Mouse (Mus musculus): ENCODE measurements around the gene Ccdc183.

Gene Ccdc183

DNA sequence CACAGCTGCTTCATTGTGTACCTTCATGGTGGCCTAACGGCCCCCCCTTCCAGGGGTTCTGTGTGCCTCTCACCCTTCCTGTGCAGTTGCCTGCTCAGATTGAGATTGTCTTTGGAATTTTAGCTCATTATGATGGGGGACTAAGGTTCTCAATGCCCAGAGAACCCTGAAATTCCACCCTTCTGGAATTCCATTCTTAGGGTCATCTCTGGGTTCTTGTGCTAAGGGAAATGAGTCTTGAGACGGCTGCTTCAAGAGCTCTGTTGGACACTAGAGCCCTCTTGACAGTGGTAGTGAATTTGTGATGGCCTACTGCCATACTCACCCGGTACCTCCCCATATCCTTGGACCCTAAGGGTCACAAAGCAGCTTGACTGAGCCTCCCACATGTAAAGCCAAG lies at the start of gene Ccdc183:
Gene Ccdc183, minus strand, starts transcription at position 101 of the 400 bp plus-strand sequence.
- DNase-seq (ENCODE audit: low spot score in 2 of 2) = no peak

GRCm38 (mm10) chr2:25666516-25666915 lies 49.0 kb upstream of the Ccdc183 start:
- DNase-seq (ENCODE audit: low spot score in 2 of 2) = no peak

DNA sequence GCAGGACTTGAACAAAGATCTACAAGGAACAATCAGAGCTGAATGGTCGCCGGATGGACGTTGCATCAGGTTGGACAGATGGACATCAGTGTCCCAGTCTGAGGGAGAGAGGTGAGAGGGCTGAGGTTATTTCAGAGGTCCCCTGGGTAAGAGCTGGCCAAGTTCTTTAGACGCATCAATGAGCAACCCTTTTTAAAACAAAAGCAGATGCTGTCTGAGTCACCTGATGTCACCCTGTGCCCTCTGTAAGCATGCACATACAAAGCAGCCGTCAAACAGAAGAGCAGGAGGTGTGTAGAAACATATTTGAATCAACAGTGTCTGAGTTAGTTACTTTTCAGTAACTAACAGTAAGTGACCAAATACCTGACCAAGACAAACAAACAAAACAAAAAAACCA lies 46.6 kb upstream of the Ccdc183 start:
- no peak for DNase-seq (ENCODE audit: low spot score in 2 of 2)

GRCm38 (mm10) chr2:25663511-25663910 lies 46.0 kb upstream of the Ccdc183 start:
- DNase-seq (ENCODE audit: low spot score in 2 of 2) = peak; percentile 35 to 56

DNA sequence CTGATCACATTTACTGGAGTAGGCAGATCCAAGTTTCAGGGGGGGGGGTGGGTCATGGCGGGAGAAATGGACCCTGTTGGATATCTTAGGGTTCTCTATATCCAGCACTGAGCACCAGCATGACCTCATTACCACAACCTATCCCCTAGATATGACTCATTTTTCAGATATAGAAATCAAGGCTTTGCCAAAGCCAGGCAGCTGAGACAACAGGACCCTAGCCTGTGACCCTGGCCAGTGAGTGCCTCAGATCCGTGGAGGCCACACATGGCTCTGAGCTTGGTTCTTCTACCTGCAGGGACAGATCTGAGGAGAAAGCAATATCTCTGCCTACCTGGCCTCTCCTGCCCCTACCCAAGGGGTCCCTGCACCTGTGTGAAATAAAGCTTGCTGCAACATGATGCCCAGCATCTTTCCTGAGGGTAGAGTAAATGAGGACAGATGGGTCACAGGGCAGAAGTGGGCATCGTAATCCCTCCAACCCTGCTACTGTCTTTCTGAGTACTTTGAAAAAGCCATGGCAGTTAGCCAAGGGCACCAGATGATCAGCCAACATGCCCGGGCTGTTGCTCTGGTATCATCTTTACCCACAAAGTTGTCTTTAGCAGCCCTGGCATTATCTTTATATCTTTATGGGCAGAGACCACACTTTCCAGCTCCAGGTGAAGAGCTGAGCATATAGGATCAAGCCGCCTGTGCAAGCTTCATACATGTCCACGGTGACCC lies 43.9 kb upstream of the Ccdc183 start:
- DNase-seq (ENCODE audit: low spot score in 2 of 2) = no peak

- no peak for DNase-seq (ENCODE audit: low spot score in 2 of 2)
Measured at GRCm38 (mm10) chr2:25660279-25660678, 42.8 kb upstream of the Ccdc183 start.

GRCm38 (mm10) chr2:25657652-25658051 lies 40.2 kb upstream of the Ccdc183 start, which contains the start of gene Lcn5:
TSS of gene Lcn5 (plus strand) at chr2:25657952.
- no peak for DNase-seq (ENCODE audit: low spot score in 2 of 2)

DNA sequence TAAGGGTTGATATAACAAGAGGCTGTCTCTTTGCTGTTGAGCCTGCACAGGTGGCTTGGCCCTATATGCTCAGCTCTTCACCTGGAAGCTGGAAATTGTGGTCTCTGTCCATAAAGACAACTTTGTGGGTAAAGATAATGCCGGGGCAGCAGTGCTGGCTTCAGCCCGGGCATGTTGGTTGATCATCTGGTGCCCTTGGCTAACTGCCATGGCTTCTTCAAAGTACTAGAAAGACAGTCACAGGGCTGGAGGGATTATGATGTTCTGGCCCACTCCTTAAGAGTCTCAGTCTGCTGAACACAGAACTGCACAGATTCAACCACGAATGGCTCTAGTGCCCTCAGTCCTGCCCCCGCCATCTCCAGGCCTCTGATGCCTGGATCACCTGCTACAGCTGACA lies 39.8 kb upstream of the Ccdc183 start:
- DNase-seq (ENCODE audit: low spot score in 2 of 2) = no peak

DNA sequence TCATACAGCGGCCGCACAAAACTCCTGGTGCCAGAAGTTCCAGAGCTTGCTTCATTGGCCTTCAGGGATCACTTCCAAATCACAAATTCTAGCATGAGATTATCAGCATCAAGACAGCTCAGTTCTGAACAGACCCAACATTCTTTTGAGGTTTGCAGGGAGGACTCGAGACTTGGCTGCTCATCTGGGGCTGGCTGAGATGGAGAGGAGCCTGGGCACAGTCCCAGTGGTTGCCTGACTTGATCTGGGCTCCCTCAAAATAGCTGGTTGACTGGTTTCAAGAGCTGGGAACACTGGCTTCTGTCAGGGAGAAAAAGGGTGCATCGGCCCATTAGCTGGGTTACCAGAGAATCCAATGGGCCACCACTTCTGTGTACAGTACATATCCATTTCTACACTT lies 39.2 kb upstream of the Ccdc183 start:
- DNase-seq (ENCODE audit: low spot score in 2 of 2) = peak; percentile 59 to 62

- DNase-seq (ENCODE audit: low spot score in 2 of 2) = no peak
Measured at GRCm38 (mm10) chr2:25654502-25654901, 37.0 kb upstream of the Ccdc183 start.

- DNase-seq (ENCODE audit: low spot score in 2 of 2) = no peak
Measured at GRCm38 (mm10) chr2:25652902-25653301, 35.4 kb upstream of the Ccdc183 start, which contains the start of gene Lcn8. TSS of gene Lcn8 (plus strand) at chr2:25653120.

DNA sequence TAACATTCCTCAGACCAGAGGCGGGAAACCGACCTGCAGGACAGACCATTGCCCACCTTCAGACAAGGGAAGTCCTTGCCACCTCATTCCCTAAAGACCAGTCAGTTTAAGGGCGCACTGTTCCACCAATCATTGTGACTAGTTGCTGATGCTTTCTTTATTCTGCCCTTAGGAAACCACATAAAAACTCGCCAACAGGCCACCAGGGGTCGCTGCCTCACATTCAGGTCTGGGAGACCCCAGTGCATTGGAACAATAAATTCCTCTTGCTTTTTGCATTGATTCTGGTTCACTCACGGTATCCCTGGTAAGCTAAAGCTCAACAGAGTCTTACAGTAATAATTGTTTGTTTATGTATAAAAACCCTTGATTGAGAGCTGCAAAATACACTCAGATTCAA lies 22.4 kb upstream of the Ccdc183 start:
- DNase-seq (ENCODE audit: low spot score in 2 of 2) = peak in 1 of 2 experiments; percentile 69

GRCm38 (mm10) chr2:25634046-25634445 lies 16.6 kb upstream of the Ccdc183 start:
- DNase-seq (ENCODE audit: low spot score in 2 of 2) = no peak

GRCm38 (mm10) chr2:25633616-25634015 lies 16.1 kb upstream of the Ccdc183 start:
- DNase-seq (ENCODE audit: low spot score in 2 of 2) = no peak

GRCm38 (mm10) chr2:25628738-25629137 lies 11.3 kb upstream of the Ccdc183 start:
- DNase-seq (ENCODE audit: low spot score in 2 of 2) = no peak

DNA sequence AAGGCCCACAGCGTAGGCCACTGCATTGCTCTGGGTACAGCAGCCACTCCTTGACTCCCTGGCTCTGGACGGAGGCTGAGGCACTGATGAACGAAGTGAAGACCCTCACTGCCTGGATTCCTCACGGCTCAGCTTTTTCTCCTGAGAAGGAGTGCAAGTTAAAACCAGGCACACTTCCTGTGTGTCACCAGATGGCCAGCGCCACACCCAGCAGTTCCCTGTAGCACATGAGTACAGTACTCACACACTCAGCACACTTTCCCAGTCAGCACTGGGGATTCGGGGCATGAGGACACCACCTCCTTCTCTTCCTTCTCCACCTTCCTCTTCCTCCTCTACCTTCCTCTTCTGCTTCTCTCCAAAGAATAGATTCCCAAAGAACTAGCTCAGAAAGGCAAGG lies 10.3 kb upstream of the Ccdc183 start, which contains the start of gene Fcna:
Gene Fcna, minus strand, starts transcription at position 220 of the 400 bp plus-strand sequence.
- DNase-seq (ENCODE audit: low spot score in 2 of 2) = no peak

- DNase-seq (ENCODE audit: low spot score in 2 of 2) = no peak
Measured at GRCm38 (mm10) chr2:25625986-25626385, 8.5 kb upstream of the Ccdc183 start.

GRCm38 (mm10) chr2:25621229-25622200 lies 4.0 kb upstream of the Ccdc183 start, which contains the start of gene Tmem141:
TSS of gene Tmem141 (minus strand) at chr2:25622005.
- peak; percentile 93 to 94 for DNase-seq (ENCODE audit: low spot score in 2 of 2)

DNA sequence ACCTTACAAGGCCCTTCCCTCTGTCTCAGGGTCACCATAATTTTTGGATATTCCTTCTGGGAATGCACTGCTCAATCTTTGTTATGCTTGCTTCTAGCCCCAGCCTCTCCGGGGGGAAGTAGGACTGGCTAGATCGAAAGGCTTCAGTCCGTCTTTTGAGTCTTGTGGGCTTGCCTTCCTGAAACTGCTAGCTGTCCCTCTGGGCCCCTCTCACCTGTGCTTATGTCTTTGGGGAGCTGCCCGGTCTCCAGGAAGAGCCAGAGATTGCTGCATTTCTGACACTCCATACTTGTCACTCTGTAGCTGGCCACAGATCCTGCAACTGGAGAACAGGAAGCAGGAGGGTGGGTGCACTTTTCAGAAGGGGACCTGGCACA lies 3.4 kb upstream of the Ccdc183 start:
- DNase-seq (ENCODE audit: low spot score in 2 of 2) = no peak

GRCm38 (mm10) chr2:25620386-25620785 lies 2.9 kb upstream of the Ccdc183 start:
- no peak for DNase-seq (ENCODE audit: low spot score in 2 of 2)

DNA sequence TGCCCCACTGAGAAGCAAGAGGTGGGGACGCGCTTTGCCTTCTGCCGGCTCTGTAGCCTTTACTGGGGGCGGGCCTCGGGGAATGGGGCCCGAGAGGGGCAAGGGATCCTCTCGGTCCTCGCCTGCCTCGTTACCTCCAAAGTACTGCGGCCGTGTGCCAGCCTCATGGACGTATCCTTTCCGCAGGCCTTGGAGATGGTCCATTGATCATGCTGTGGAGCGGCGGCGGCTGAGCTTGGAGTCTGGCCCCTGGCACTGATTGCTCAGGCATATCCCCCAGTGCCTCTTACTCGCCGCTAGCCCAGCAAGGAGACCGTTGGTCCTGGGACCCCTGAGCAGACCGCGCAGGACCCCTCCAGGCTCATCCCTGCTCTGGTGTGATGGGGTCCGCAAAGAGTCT lies 1.1 kb downstream of the Ccdc183 start:
- DNase-seq (ENCODE audit: low spot score in 2 of 2) = no peak

DNA sequence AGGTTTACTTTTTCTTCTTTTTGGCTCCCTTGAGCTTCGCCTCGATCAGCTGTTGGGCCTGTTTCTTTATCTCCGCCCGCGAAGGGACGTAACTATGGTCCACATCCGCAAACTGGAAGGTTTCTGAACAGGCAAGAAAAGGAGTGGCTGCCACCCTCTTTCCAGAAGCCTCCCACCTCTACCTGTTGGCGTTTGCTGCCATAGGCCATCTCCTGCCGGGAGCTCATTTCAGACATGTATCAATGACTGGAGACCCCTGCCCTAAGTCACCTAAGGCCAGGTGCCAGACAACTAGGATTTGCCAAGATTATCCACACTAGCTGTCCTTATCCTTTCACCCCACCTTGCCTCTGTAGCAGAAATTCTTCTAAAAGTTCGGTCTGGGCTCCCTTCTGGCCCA lies 8.8 kb downstream of the Ccdc183 start:
- no peak for DNase-seq (ENCODE audit: low spot score in 2 of 2)
